Mouse (Mus musculus) lung, postnatal 0 days (tissue): Measurements from ENCODE around the gene Rassf8.

Source experiments
- CTCF ChIP-seq: IDR thresholded peaks from 2 replicates; pipeline ENCODE4 v1.5.1; 2016; ENCODE audit warnings: antibody characterized with exemption, mild to moderate bottlenecking
- EP300 ChIP-seq: IDR thresholded peaks from 2 replicates; pipeline ENCODE4 v1.6.1; 2016; ENCODE audit warnings: antibody characterized with exemption, mild to moderate bottlenecking, control low read depth

- TF ChIP-seq CTCF (peak; percentile 21; the same call in 1 of the 2 replicates), EP300 (peak; percentile 89)
Measured at GRCm38 (mm10) chr6:145796191-145797023, 49.9 kb downstream of the Rassf8 start.
